8 mouse cellular contexts compared by ENCODE assay signal in genomic region chr15:52967801-52968235, GRCm38 (mm10).
A peak's percentile ranks its signal among the peaks of the same experiment; 100 is the strongest.
DNase-seq lines count a peak whose midpoint lies in the region; ATAC-seq and TF ChIP-seq lines count a peak whose summit lies in the region.
"Had no signal": no experiment of that assay in that cellular context is flagged by ENCODE, and none has a peak within 500 bp of the region (broad histone marks: within the 10 kb centered on the region; RNA-seq: fewer than 3 reads in every experiment).

No protein-coding gene starts in this region.

- peaks cover 0 to 3% of the 10 kb centered on the region in 2 experiments; a peak in 2 of 4 replicates for H3K4me1 ChIP-seq in ES-E14 (ENCODE audit: control insufficient read depth in 2 of 2, insufficient read depth in 2 of 2, low read length in 2 of 2, poor library complexity in 1 of 2)
- H3K4me1 ChIP-seq in heart, embryonic 16.5 days (ENCODE audit: control insufficient read depth, insufficient read depth, low read length): peaks cover 4% of the 10 kb centered on the region; the same call in 1 of the 2 replicates
- peaks cover 8% of the 10 kb centered on the region for H3K4me1 ChIP-seq in lung, embryonic 16.5 days (replicated peaks; ENCODE audit: control insufficient read depth, insufficient read depth, low read length)
- H3K4me1 ChIP-seq in liver, postnatal 0 days (ENCODE audit: insufficient read depth): no peaks in the 10 kb centered on the region

- H3K27ac ChIP-seq in ES-E14 (ENCODE audit: insufficient read depth, low read depth, low read length, poor library complexity, severe bottlenecking): no peak overlapping the region; the same call in 1 of the 2 replicates
- no peak overlapping the region for H3K27ac ChIP-seq in heart, embryonic 16.5 days (ENCODE audit: low read length)
- peak overlapping the region; percentile 49; the same call in 1 of the 2 replicates for H3K27ac ChIP-seq in lung, embryonic 16.5 days (ENCODE audit: low read length)
- no peak overlapping the region for H3K27ac ChIP-seq in liver, postnatal 0 days (ENCODE audit: low read depth)
- H3K27ac ChIP-seq: liver, embryonic 14.5 days had no signal

- H3K9ac ChIP-seq in ES-E14 (ENCODE audit: insufficient read depth, low read depth, low read length, poor library complexity, severe bottlenecking): no peak overlapping the region
- H3K9ac ChIP-seq in heart, embryonic 16.5 days (ENCODE audit: low read length): no peak overlapping the region
- H3K9ac ChIP-seq in lung, embryonic 16.5 days (ENCODE audit: low read length): no peak overlapping the region
- no peak overlapping the region for H3K9ac ChIP-seq in liver, postnatal 0 days (replicated peaks)
- H3K9ac ChIP-seq: liver, embryonic 14.5 days had no signal

- peak overlapping the region; percentile 26; the same call in 1 of the 2 replicates for H3K4me2 ChIP-seq in heart, embryonic 16.5 days (ENCODE audit: low read depth, low read length)
- H3K4me2 ChIP-seq in lung, embryonic 16.5 days (ENCODE audit: low read depth, low read length): peak overlapping the region; percentile 31
- H3K4me2 ChIP-seq in liver, postnatal 0 days (ENCODE audit: low read depth, low read length): no peak overlapping the region

- in situ Hi-C loops in ES-E14 (cut with MboI; ENCODE audit: low sequenced_read_pairs in 2 of 2, unreplicated experiment in 2 of 2): no loop called here

- peak; percentile 76 for DNase-seq in ES-E14 (ENCODE audit: low read depth, low spot score)
- DNase-seq in brain, embryonic 14.5 days (ENCODE audit: low read depth): peak; percentile 24
- DNase-seq in spleen, postnatal 10 days (ENCODE audit: low spot score in 2 of 2): no peak
- no peak for DNase-seq in liver, postnatal 0 days

- ATAC-seq in heart, embryonic 16.5 days (replicated peaks; ENCODE audit: extremely low read depth, insufficient read depth, low FRiP score): peak; percentile 65
- peak; percentile 90 for ATAC-seq in lung, embryonic 16.5 days (ENCODE audit: low read depth)
- no peak for ATAC-seq in inflammation-experienced regulatory T-cells, adult 6 months
- no peak for ATAC-seq in liver, postnatal 0 days

- no peaks in the 10 kb centered on the region for H3K36me3 ChIP-seq in ES-E14 (ENCODE audit: control insufficient read depth, insufficient read depth, low read length, poor library complexity, severe bottlenecking)
- no peaks in the 10 kb centered on the region for H3K36me3 ChIP-seq in heart, embryonic 16.5 days (ENCODE audit: control insufficient read depth, insufficient read depth)
- H3K36me3 ChIP-seq in lung, embryonic 16.5 days (ENCODE audit: control insufficient read depth, insufficient read depth, low read length): no peaks in the 10 kb centered on the region
- H3K36me3 ChIP-seq in liver, postnatal 0 days (replicated peaks; ENCODE audit: insufficient read depth, low read length): no peaks in the 10 kb centered on the region

- WGBS in heart, embryonic 16.5 days: 3% methylated on average over 4 of the region's 4 CpGs
- 8% methylated on average over 4 of the region's 4 CpGs for WGBS in lung, embryonic 16.5 days
- WGBS in liver, postnatal 0 days (ENCODE audit: insufficient replicate concordance): 12% methylated on average over 4 of the region's 4 CpGs

- H3K9me3 ChIP-seq in ES-E14 (ENCODE audit: control insufficient read depth, insufficient read depth, low read depth, low read length): no peaks in the 10 kb centered on the region
- no peaks in the 10 kb centered on the region for H3K9me3 ChIP-seq in heart, embryonic 16.5 days (replicated peaks; ENCODE audit: control insufficient read depth, low read length)
- no peaks in the 10 kb centered on the region for H3K9me3 ChIP-seq in lung, embryonic 16.5 days (ENCODE audit: control insufficient read depth, low read length)
- H3K9me3 ChIP-seq in liver, postnatal 0 days (ENCODE audit: low read length): no peaks in the 10 kb centered on the region

- no peak for TF ChIP-seq CTCF in brain, embryonic 14.5 days (IDR thresholded peaks at IDR 0.05; ENCODE audit: borderline replicate concordance, extremely low read depth, insufficient read depth, insufficient read length)
- TF ChIP-seq CTCF in liver, postnatal 0 days (IDR thresholded peaks at IDR 0.05; ENCODE audit: low read depth): no peak

- no peak overlapping the region for H3K4me3 ChIP-seq in ES-E14 (ENCODE audit: insufficient read depth in 1 of 2, low read depth in 1 of 2, low read length in 2 of 2, poor library complexity in 1 of 2, severe bottlenecking in 1 of 2)
- no peak overlapping the region for H3K4me3 ChIP-seq in heart, embryonic 16.5 days (ENCODE audit: low read length)
- H3K4me3 ChIP-seq in lung, embryonic 16.5 days (ENCODE audit: low read length): no peak overlapping the region
- no peak overlapping the region for H3K4me3 ChIP-seq in liver, postnatal 0 days (ENCODE audit: low read depth, low read length)

- no peaks in the 10 kb centered on the region for H3K27me3 ChIP-seq in heart, embryonic 16.5 days (ENCODE audit: control insufficient read depth, insufficient read depth, low read length)
- H3K27me3 ChIP-seq in lung, embryonic 16.5 days (ENCODE audit: control insufficient read depth, insufficient read depth, low read depth, low read length): no peaks in the 10 kb centered on the region
- H3K27me3 ChIP-seq in liver, postnatal 0 days (ENCODE audit: insufficient read depth, low read length): no peaks in the 10 kb centered on the region

- TF ChIP-seq POLR2A in brain, embryonic 14.5 days (IDR thresholded peaks at IDR 0.05; ENCODE audit: borderline replicate concordance, extremely low read depth, insufficient read depth, insufficient read length, poor library complexity, severe bottlenecking): no peak

- no peak for TF ChIP-seq EP300 in liver, postnatal 0 days (IDR thresholded peaks at IDR 0.05; ENCODE audit: low read depth)

TF ChIP-seq in ES-E14, 5 proteins besides CTCF, POLR2A, EP300 and RAD21:
- no peak for TF ChIP-seq MAFK (IDR thresholded peaks at IDR 0.05; ENCODE audit: insufficient read depth, low read depth, low read length)
- no peak for TF ChIP-seq ZC3H11A (IDR thresholded peaks at IDR 0.05; ENCODE audit: borderline replicate concordance, low read depth, low read length)
- TF ChIP-seq CHD2 (IDR thresholded peaks at IDR 0.05; ENCODE audit: low read depth, low read length): no peak
- TF ChIP-seq ZNF384 (IDR thresholded peaks at IDR 0.05; ENCODE audit: low read depth, low read length): no peak
- no peak for TF ChIP-seq HCFC1 (IDR thresholded peaks at IDR 0.05; ENCODE audit: borderline replicate concordance, insufficient read depth, low read length)

Comparison
In these comparisons a context has a peak if more than half of its experiments do, and no peak if none do; other contexts are left out.
1. DNase-seq: peak in ES-E14 (single experiment) and brain, embryonic 14.5 days (single experiment); none in spleen, postnatal 10 days (0 of 2) and liver, postnatal 0 days (single experiment).
2. ATAC-seq: peak in heart, embryonic 16.5 days (single experiment) and lung, embryonic 16.5 days (single experiment); none in inflammation-experienced regulatory T-cells, adult 6 months (single experiment) and liver, postnatal 0 days (single experiment).